Mouse (Mus musculus): ENCODE data around the gene Grb10. TPM values are rescaled to one million over a fixed set of nuclear protein-coding genes. Genes with fewer than 3 reads are reported as not detected.

Grb10 gene
- total RNA-seq, 1 experiment from 2014 or later, result 20.0 TPM

GRCm38 (mm10) chr11:11885246-11885643 lies 153.2 kb downstream of the Grb10 start:
- no peak for ATAC-seq (replicated peaks; ENCODE audit: low read depth, poor library complexity, severe bottlenecking)

DNA sequence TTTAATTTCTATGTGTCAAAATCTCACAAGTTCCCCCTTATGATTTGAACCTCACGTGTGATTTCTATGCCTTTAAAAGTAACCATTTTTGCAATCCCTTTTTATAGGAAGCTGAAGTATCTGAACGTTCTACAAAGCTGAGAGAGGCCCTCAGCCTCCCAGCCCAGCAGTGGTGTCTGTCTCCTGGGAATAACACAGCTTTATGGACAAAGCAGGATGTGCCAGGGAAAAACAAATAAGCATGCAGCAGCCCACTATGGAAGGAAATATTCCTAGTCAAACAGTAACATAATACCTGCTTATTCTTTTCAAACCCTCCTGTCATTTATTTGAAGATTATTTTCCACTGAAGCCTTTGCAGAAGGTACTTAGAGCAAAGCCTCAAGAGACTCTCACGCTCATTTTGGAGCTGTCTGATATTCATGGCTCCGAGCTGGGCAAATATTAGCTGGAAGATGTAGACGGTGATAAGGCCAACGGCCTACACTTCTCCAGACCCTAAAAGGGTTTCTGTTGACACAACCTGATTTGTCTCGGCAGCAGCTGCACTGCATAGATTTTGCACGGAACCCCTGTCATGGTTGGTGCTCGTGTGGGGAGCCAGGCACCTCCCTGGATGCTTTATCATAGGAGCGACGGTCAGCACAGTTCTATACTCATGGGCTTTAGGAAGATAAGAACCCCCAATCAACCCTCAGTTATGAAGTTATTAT lies 153.8 kb downstream of the Grb10 start:
- ATAC-seq (replicated peaks; ENCODE audit: low read depth, poor library complexity, severe bottlenecking), result no peak

DNA sequence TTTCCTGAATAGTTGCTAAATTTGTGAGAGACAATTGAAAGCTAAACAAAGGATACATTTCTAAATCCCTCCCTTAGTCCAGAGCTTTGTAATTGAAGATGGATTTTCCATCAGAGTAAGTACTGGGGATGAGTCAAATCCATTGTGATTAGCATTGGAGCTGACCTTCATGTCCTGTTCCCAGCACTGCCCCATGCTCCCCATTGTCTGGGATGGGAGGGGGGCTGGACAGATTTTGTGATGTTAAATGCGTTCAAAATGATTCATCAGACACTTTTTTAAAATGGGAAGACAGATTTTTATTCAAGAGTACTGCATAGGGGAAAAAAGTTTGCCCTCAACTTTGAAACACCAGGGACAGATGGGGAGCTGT lies 156.7 kb downstream of the Grb10 start:
- ATAC-seq (replicated peaks; ENCODE audit: low read depth, poor library complexity, severe bottlenecking), result no peak

DNA sequence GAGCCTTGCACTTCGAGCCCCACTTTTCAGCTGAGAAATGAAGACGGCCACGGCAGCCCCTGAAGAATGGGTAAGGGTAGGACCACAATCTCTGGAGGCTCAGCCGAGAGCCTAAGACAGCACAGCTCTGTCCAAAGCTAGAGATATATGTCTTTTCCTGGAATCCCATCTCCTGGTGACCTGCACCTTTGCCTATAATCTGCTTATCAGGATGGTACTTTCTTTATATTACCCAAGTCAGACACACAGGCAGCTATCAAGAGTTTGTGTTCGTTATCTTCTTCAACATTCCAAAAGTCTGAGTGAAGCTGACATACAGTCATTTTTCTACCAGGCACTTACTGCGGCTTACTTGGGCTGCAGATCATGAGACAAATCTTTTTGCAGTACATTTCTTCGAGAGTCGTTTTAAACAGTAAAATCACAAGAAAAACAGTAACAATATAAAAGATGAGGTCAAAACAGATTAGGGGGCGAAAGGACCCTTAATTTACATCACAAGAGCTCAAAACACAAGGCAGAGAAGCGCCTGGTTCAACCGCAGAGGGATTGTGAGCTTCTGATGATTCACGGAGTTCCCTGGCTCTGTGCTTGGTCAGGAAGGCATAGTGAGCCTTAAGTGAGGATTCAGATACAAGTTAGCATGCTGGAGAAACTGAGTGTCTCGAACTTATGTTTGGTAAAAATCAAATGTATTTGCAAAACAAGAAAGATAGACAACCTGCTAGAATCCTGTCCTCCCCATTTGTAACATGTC lies 157.3 kb downstream of the Grb10 start:
- ATAC-seq (replicated peaks; ENCODE audit: low read depth, poor library complexity, severe bottlenecking), result no peak

Other genes starting within 250 kb of the Grb10 start
- 95.7 and 102 TPM in 2 replicates for gene Fignl1, start 229.7 kb downstream of the Grb10 start, total RNA-seq (2017)
- not detected in 2 replicates for gene Ddc, start 140.5 kb downstream of the Grb10 start, total RNA-seq (2017)

All from common myeloid progenitor, adult 5-6 weeks (primary cell).